Mouse (Mus musculus) layer of hippocampus, adult 2 months (tissue): Measurements from ENCODE around the gene Cps1. TPM values are rescaled to one million over a fixed set of nuclear protein-coding genes. Genes with fewer than 3 reads are reported as not detected.

Experiments used
- DNase-seq, 2 experiments: peaks; one replicate each; pipeline ENCODE4 v3.0.0; 2022; ENCODE audit warnings: low spot score in 2 of 2
- H3K27ac ChIP-seq: fragments of 200-600 bp; 2 replicates; pipeline ENCODE4 v1.8.1; 2022
- H3K4me3 ChIP-seq: fragments of 200-600 bp; 2 replicates; pipeline ENCODE4 v1.8.1; 2022; ENCODE audit warnings: mild to moderate bottlenecking
- CTCF ChIP-seq: fragments of 200-600 bp; conservative IDR thresholded peaks from 2 replicates; pipeline ENCODE4 v1.8.1; 2022; ENCODE audit warnings: antibody characterized with exemption, mild to moderate bottlenecking, moderate library complexity
- long read RNA-seq, 2 experiments: library from polyadenylated mRNA; stranded (forward); transcript quantifications; one replicate each; pipeline ENCODE4 v2.0.0; 2021; ENCODE audit warnings: borderline mapping rate in 2 of 2
- total RNA-seq, 2 experiments: library from RNA; stranded (reverse); gene quantifications; 2 replicates each; pipeline ENCODE4 v1.2.3; 2021

The Cps1 gene
- total RNA-seq = under 1 TPM; 0.10 to 0.20 TPM
- long read RNA-seq, experiment 1, partial matches to known transcripts = 1 of 1 reads
- long read RNA-seq, experiment 1, other reads (novel, unspliced or antisense) = 0 of 1 reads
- long read RNA-seq, experiment 2 = 0 reads

GRCm38 (mm10) chr1:67122797-67123196 lies at the start of gene Cps1:
Gene Cps1 (plus strand): TSS chr1:67123026.
- no peak for DNase-seq
- TF ChIP-seq CTCF = no peak
- H3K4me3 ChIP-seq = no peak within 1 kb of the TSS
- no peak within 1 kb of the TSS for H3K27ac ChIP-seq

DNA sequence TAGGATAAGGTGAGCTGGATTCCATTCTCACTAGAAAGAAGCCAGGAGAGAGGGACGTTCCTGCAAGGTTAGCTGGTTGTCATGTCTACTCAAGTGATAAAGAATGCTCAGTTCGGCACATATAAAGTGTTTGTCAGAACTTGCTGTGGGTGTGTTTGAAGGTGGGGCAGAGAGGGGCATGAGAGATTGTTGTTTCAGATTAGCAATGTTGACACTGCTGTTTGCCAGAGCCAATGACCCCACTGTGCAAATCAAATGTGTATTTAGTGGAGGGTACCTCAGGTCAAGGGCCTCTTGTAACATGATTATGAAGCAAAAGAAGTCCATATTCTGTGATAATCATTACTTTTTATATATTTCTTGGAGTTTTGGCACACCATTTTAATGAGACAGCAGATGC lies 45.1 kb upstream of the Cps1 start:
- Histone ChIP-seq H3K27ac (no peak overlapping the region), H3K4me3 (no peak overlapping the region)
- no peak for DNase-seq
- TF ChIP-seq CTCF = no peak

DNA sequence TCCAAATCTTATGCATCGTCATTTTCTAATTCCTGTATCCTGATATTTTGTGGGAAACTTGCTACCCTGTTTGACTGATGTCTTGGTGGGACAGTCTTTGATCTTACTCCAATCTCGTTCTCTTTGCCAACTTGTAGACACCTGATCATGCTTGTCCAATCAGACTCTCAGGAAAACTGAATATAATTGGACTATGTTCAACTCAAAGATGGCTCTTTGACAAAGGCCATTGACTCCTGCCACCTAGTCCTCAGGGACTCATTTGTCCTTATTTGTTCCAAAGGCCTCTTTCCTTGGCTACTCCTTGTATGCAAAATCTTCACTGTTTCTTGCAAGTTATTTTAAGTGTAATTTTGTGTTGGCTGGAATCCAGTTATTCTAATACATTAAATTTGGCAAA lies 44.2 kb upstream of the Cps1 start:
- no peak for TF ChIP-seq CTCF
- no peak for DNase-seq
- Histone ChIP-seq H3K27ac (no peak overlapping the region), H3K4me3 (no peak overlapping the region)

- TF ChIP-seq CTCF = no peak
- H3K4me3 ChIP-seq = no peak overlapping the region
- DNase-seq = no peak
- no peak overlapping the region for H3K27ac ChIP-seq
Observed at GRCm38 (mm10) chr1:67079146-67079545, 43.7 kb upstream of the Cps1 start.

- DNase-seq = no peak
- Histone ChIP-seq H3K4me3 (no peak overlapping the region), H3K27ac (no peak overlapping the region)
- TF ChIP-seq CTCF = no peak
Observed at GRCm38 (mm10) chr1:67092473-67092872, 30.4 kb upstream of the Cps1 start.

GRCm38 (mm10) chr1:67099215-67099614 lies 23.6 kb upstream of the Cps1 start:
- H3K27ac ChIP-seq = no peak overlapping the region
- no peak for TF ChIP-seq CTCF

GRCm38 (mm10) chr1:67103476-67104248 lies 19.2 kb upstream of the Cps1 start:
- no peak overlapping the region for H3K4me3 ChIP-seq
- no peak for DNase-seq
- TF ChIP-seq CTCF = no peak

More at GRCm38 (mm10) chr1:67099215-67099614, 23.6 kb upstream of the Cps1 start:
- no peak overlapping the region for H3K4me3 ChIP-seq
- no peak for DNase-seq

GRCm38 (mm10) chr1:67111621-67112298 lies 11.1 kb upstream of the Cps1 start:
- Histone ChIP-seq H3K27ac (no peak overlapping the region), H3K4me3 (no peak overlapping the region)
- DNase-seq = no peak
- no peak for TF ChIP-seq CTCF

More at GRCm38 (mm10) chr1:67103476-67104248, 19.2 kb upstream of the Cps1 start:
- no peak overlapping the region for H3K27ac ChIP-seq

GRCm38 (mm10) chr1:67113343-67114030 lies 9.3 kb upstream of the Cps1 start:
- TF ChIP-seq CTCF = no peak
- DNase-seq = no peak
- no peak overlapping the region for H3K27ac ChIP-seq
- no peak overlapping the region for H3K4me3 ChIP-seq

- no peak for TF ChIP-seq CTCF
- DNase-seq = peak in 1 of 2 experiments; percentile 2
- Histone ChIP-seq H3K4me3 (no peak overlapping the region), H3K27ac (no peak overlapping the region)
Observed at GRCm38 (mm10) chr1:67116571-67116970, 6.3 kb upstream of the Cps1 start.

GRCm38 (mm10) chr1:67117778-67118177 lies 5.0 kb upstream of the Cps1 start:
- DNase-seq = no peak
- TF ChIP-seq CTCF = no peak
- Histone ChIP-seq H3K4me3 (no peak overlapping the region), H3K27ac (no peak overlapping the region)

DNA sequence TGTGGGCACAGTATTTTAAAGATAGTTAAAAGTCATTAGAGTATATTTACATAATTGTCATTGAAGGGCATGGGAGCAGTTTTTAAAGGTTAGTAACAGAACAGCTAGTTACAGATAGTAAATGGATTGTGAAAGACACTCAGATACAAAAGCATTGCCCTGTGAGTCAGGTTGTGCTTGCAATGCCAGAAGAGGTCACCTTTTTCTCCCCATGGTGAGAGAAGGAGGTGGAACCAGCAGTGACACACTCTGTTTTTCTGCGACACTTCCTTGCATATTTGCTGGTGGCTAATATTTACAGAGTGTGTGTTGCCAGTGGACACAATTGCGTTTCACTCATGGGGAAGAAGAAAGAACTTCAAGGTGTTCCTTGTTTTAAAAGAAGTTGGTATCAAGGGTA lies 2.6 kb downstream of the Cps1 start:
- DNase-seq = no peak
- Histone ChIP-seq H3K27ac (no peak overlapping the region), H3K4me3 (no peak overlapping the region)
- no peak for TF ChIP-seq CTCF

- H3K27ac ChIP-seq = no peak overlapping the region
- DNase-seq = peak; percentile 18 to 41
- H3K4me3 ChIP-seq = no peak overlapping the region
- TF ChIP-seq CTCF = peak; percentile 85
Observed at GRCm38 (mm10) chr1:67143939-67144338, 21.1 kb downstream of the Cps1 start.
